In the genomic region with DNA sequence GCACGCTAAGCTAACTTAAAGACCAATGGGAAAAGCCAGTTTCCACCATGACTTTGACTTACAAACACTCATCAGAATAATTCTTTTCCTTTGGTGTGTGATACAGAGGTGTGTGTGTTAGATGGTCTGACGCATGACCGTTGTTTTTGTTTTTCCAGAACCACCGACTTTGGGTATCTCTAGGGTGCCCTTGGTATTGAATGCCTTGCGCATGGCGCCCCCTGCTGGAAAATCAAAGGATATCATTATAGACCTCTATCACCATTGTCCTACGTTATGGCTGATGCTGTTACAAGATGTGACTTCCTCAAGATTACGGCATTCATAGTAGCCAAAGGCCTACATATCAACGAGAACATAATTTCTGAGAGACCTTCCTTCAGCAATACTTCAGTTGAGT, we compare ENCODE assay signal across 8 mouse cellular contexts. TPM values are rescaled to one million over a fixed set of nuclear protein-coding genes. Genes with fewer than 3 reads are reported as not detected.
DNase-seq lines count a peak whose midpoint lies in the region; ATAC-seq and TF ChIP-seq lines count a peak whose summit lies in the region.

No protein-coding gene starts in this region.

- 0 out of 2 replicates have a peak, but pooled peaks cover 5% of the 10 kb centered on the region for H3K9me3 ChIP-seq in forebrain, embryonic 13.5 days (replicated peaks)
- H3K9me3 ChIP-seq in forebrain, embryonic 11.5 days (ENCODE audit: control insufficient read depth, low read length): no peaks in the 10 kb centered on the region
- H3K9me3 ChIP-seq in kidney, embryonic 15.5 days (replicated peaks): no peaks in the 10 kb centered on the region
- H3K9me3 ChIP-seq in liver, embryonic 13.5 days (replicated peaks): no peaks in the 10 kb centered on the region

- no peak for TF ChIP-seq POLR2A in bone marrow macrophage, adult 2 months (IDR thresholded peaks at IDR 0.05; ENCODE audit: borderline replicate concordance, low read depth, low read length)

- TF ChIP-seq CTCF in bone marrow macrophage, adult 2 months (IDR thresholded peaks at IDR 0.05; ENCODE audit: low read depth, low read length): peak; percentile 64

- no peak overlapping the region for H3K4me2 ChIP-seq in forebrain, embryonic 13.5 days
- no peak overlapping the region for H3K4me2 ChIP-seq in forebrain, embryonic 11.5 days (ENCODE audit: low read depth, low read length, severe bottlenecking)
- H3K4me2 ChIP-seq in kidney, embryonic 15.5 days: no peak overlapping the region
- no peak overlapping the region for H3K4me2 ChIP-seq in liver, embryonic 13.5 days

- H3K36me3 ChIP-seq in forebrain, embryonic 13.5 days (ENCODE audit: poor library complexity, severe bottlenecking): no peaks in the 10 kb centered on the region
- no peaks in the 10 kb centered on the region for H3K36me3 ChIP-seq in forebrain, embryonic 11.5 days (ENCODE audit: control insufficient read depth, insufficient read depth, low read length)
- no peaks in the 10 kb centered on the region for H3K36me3 ChIP-seq in kidney, embryonic 15.5 days
- H3K36me3 ChIP-seq in liver, embryonic 13.5 days: no peaks in the 10 kb centered on the region

- H3K27ac ChIP-seq in forebrain, embryonic 13.5 days: no peak overlapping the region
- no peak overlapping the region for H3K27ac ChIP-seq in forebrain, embryonic 11.5 days (ENCODE audit: low read depth, low read length)
- no peak overlapping the region for H3K27ac ChIP-seq in bone marrow macrophage, adult 2 months (ENCODE audit: insufficient read depth, low read depth, low read length)
- H3K27ac ChIP-seq in kidney, embryonic 15.5 days: no peak overlapping the region
- no peak overlapping the region for H3K27ac ChIP-seq in liver, embryonic 13.5 days

- peak; percentile 57 for ATAC-seq in forebrain, embryonic 13.5 days
- ATAC-seq in forebrain, embryonic 11.5 days (replicated peaks; ENCODE audit: low FRiP score): no peak; the same call in 1 of the 2 replicates
- peak; percentile 90 for ATAC-seq in CD4-positive, CD25-positive, alpha-beta regulatory T cell, adult 4 months
- peak; percentile 86 for ATAC-seq in erythroblast, adult 5-6 weeks (replicated peaks; ENCODE audit: low FRiP score, poor library complexity, severe bottlenecking)
- peak; percentile 52; the same call in 1 of the 2 replicates for ATAC-seq in kidney, embryonic 15.5 days (replicated peaks; ENCODE audit: low FRiP score)
- no peak for ATAC-seq in liver, embryonic 13.5 days (ENCODE audit: low read depth)

- WGBS in forebrain, embryonic 13.5 days: 74% methylated on average over 9 of the region's 9 CpGs
- WGBS in forebrain, embryonic 11.5 days: 75% methylated on average over 9 of the region's 9 CpGs
- 73% methylated on average over 9 of the region's 9 CpGs for WGBS in kidney, embryonic 15.5 days
- WGBS in liver, embryonic 13.5 days (ENCODE audit: insufficient replicate concordance): 39% methylated on average over 9 of the region's 9 CpGs

- no peak overlapping the region for H3K4me3 ChIP-seq in forebrain, embryonic 13.5 days
- no peak overlapping the region for H3K4me3 ChIP-seq in forebrain, embryonic 11.5 days (ENCODE audit: low read depth, low read length)
- no peak overlapping the region for H3K4me3 ChIP-seq in bone marrow macrophage, adult 2 months (ENCODE audit: insufficient read depth, low read length)
- no peak overlapping the region for H3K4me3 ChIP-seq in kidney, embryonic 15.5 days (replicated peaks)
- H3K4me3 ChIP-seq in liver, embryonic 13.5 days (replicated peaks): no peak overlapping the region

- DNase-seq in forebrain, embryonic 11.5 days (ENCODE audit: low spot score): no peak
- peak; percentile 34 for DNase-seq in liver, embryonic 13.5 days
- DNase-seq in right cerebral cortex, postnatal 4 days: peak; percentile 41

- H3K27me3 ChIP-seq in forebrain, embryonic 13.5 days: no peaks in the 10 kb centered on the region
- H3K27me3 ChIP-seq in forebrain, embryonic 11.5 days (ENCODE audit: control insufficient read depth, insufficient read depth, low read length): no peaks in the 10 kb centered on the region
- H3K27me3 ChIP-seq in kidney, embryonic 15.5 days: no peaks in the 10 kb centered on the region
- H3K27me3 ChIP-seq in liver, embryonic 13.5 days: no peaks in the 10 kb centered on the region

- H3K4me1 ChIP-seq in forebrain, embryonic 13.5 days: no peaks in the 10 kb centered on the region
- H3K4me1 ChIP-seq in forebrain, embryonic 11.5 days (replicated peaks; ENCODE audit: control insufficient read depth, insufficient read depth, low read length): no peaks in the 10 kb centered on the region
- H3K4me1 ChIP-seq in bone marrow macrophage, adult 2 months (ENCODE audit: control insufficient read depth, insufficient read depth, low read length): no peaks in the 10 kb centered on the region
- H3K4me1 ChIP-seq in kidney, embryonic 15.5 days: no peaks in the 10 kb centered on the region
- H3K4me1 ChIP-seq in liver, embryonic 13.5 days (replicated peaks): no peaks in the 10 kb centered on the region

- no peak overlapping the region for H3K9ac ChIP-seq in forebrain, embryonic 13.5 days
- no peak overlapping the region for H3K9ac ChIP-seq in forebrain, embryonic 11.5 days (ENCODE audit: low read length)
- H3K9ac ChIP-seq in kidney, embryonic 15.5 days: no peak overlapping the region
- H3K9ac ChIP-seq in liver, embryonic 13.5 days: no peak overlapping the region

RNA-seq across cellular contexts. Expression of a gene that starts 56.1 kb away (rescaled TPM):
- polyA plus RNA-seq in forebrain, embryonic 13.5 days (2015; fragmentation: Nextera tagmentation; extraction: Ambion mirVana): 20.7 and 22.5 TPM in 2 replicates
- 18.5 and 18.9 TPM in 2 replicates for polyA plus RNA-seq in forebrain, embryonic 11.5 days (2014; fragmentation: Nextera tagmentation; extraction: Ambion mirVana)
- 1 to 10 TPM; 3.4 to 3.9 TPM for polyA plus RNA-seq in CD4-positive, CD25-positive, alpha-beta regulatory T cell, adult 4 months (2017; shearing (Covaris generic))
- 75.6 and 78.9 TPM in 2 replicates for polyA plus RNA-seq in bone marrow macrophage, adult 2 months (2012; ENCODE audit: insufficient read depth, insufficient read length, missing spikeins)
- total RNA-seq in erythroblast, adult 5-6 weeks (2015; ENCODE audit: low replicate concordance): 25.7 and 53.4 TPM in 2 replicates
- total RNA-seq in erythroblast, adult 5-6 weeks (2017; ENCODE audit: low replicate concordance): 57.3 and 58.4 TPM in 2 replicates
- 11.0 and 13.6 TPM in 2 replicates for polyA plus RNA-seq in kidney, embryonic 15.5 days (2015; fragmentation: Nextera tagmentation; extraction: Ambion mirVana)
- 6.3 and 9.0 TPM in 2 replicates for polyA plus RNA-seq in liver, embryonic 13.5 days (2015; fragmentation: Nextera tagmentation; extraction: Ambion mirVana)

Comparison
In these comparisons a context has a peak if more than half of its experiments do, and no peak if none do; other contexts are left out.
1. ATAC-seq: peak in forebrain, embryonic 13.5 days (single experiment), CD4-positive, CD25-positive, alpha-beta regulatory T cell, adult 4 months (single experiment), erythroblast, adult 5-6 weeks (single experiment) and kidney, embryonic 15.5 days (single experiment); none in forebrain, embryonic 11.5 days (single experiment) and liver, embryonic 13.5 days (single experiment).